Mouse (Mus musculus) kidney, adult 8-10 months (tissue): ENCODE measurements around the gene Eed.
"Not testable (repeated sequence)": the region's sequence is repeated elsewhere in the genome, so short reads cannot be mapped to it uniquely, and the experiment has no call there.

Experiments used
- DNase-seq, 2 experiments: peaks; one replicate each; pipeline ENCODE4 v3.0.0; 2022

Gene Eed

DNA sequence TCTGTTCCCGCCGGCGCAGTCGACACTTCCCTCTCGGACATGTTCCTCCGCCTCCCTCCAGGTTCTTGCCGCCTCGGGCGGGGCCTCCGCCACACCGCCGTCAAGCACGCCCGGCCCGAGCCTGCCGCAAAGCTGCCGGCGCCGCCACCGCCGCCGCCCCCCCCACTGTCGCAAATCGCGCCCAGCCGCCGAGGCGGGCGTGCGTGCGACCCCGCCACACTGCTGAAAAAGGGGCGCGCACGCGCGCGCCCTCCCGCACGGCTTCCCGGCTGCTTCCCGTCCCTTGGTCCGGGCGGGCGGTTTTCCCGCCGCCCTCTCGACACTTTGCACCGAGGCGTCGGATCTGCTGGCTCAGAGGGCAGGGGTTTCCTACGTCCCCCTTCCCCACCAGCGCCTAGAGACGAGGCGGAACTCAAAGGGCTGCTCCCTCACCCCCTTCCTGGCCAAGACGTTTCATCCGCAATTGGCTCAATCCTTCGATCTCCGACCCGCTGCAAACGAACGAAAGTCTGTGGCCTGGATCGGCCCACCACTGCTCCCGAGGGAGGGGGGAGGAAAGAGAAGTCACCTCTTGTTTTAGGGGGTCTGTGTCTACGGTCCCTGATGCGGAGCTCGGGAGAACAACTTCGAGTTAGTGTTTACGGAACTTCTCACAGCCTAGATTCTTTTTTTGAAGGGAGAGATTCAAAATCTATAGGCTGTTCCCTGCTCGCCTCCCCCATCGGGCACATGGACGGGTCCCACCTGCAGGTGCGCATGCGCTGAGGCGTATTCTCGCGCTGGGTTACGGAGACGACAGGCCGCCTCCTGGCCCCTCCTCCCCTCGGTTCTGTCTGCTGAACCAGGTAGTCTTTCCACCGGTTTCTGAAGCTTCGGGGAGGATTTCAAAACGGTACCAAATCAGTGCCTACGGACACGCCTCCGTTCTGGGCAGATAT lies at the start of gene Eed:
Eed (minus strand) TSS at position 499 of the 938 bp plus-strand sequence.
- peak; percentile 92 to 93 for DNase-seq

DNA sequence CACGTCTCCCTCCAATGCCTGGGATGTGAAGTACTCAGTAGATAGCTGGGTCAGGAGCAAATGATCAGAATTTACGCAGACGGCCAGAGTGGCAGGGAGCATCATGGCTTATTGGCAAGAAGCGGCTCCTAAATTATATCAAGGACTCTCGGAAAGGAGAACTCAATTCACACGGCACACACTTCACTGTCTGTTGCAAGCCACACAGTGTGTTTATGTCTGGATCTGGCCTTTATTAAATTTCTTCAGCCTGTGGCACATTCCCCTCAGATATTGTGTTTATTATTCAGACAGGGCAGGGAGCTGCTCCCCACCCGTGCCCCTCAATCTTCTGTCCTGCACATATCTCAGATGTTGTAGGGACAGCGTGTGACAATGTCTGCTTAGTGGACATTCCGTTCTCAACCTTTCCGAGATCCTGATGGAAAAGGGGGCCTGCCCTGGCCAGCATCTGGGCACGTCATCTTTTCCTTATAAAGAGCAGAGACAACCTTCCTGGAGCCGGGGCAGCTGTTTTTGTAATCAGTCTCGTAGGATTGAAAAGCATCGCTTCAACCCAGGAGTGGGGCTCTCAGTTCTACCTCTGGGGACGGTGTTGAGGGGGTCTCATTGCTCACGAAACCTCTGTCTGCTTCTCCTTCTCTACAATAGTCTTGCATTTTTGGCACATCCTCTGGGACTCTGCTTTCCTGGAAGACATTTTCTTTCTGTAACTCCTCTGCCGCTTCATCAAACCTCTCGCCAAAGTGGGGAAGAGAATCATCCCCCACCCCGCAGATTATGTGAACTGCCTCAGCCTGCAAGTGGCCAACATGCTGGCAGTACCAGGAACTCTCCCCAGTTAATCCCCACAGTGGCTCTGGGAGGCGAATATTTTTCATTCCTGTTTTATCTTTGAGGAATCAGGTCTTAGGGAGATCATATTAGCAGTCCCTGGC lies 49.0 kb upstream of the Eed start:
- DNase-seq: peak in 1 of 2 experiments; percentile 40

DNA sequence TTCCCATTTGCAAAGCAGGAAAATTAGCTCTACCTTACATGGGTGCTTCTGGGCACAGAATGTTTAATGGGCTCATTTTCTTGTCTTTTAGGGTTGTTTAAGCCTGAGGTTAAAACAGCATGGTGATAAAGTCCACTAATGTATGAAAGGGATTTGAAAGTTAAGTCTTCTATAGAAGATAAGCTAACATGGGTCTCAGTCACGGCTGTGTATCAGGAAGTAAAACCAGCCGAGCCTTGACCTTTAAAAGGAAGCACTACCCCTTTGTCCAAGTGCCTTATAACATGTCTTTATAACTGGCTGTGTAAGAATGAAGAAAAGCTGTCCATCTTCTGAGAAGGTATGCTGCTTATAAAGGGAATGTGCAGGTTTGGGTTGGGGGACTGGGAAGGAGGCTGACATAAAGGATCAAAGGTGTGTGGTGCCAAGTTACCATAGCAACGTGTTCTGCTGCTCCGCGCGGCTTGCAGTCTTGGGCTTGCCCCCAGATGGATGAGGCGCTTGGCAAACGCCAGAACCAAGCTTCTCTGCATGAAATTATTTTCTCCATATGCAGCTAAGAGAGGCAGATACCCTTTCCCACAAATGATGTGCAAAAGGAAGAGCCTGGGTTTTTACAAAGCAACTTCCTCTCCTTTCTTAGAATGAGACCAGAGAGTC lies 48.2 kb upstream of the Eed start:
- no peak for DNase-seq

DNA sequence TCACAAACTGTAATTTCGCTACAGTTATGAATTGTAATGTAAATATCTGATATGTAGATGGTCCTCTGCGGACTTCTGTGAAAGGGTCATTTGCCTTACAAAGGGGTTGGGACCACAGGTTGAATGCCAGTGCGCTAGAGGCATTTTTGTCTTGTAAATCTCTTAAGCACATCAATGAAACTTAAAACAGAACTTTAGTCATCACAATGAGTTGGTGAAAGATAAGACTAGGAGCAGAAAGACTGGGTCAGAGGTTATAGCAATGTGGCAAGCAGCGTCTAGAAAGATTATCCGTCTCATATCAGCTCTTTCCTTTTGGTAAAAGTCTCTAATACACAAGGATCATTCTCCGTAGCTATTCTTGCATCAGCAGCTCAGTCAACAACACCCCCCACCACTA lies 44.2 kb upstream of the Eed start:
- DNase-seq: no peak

DNA sequence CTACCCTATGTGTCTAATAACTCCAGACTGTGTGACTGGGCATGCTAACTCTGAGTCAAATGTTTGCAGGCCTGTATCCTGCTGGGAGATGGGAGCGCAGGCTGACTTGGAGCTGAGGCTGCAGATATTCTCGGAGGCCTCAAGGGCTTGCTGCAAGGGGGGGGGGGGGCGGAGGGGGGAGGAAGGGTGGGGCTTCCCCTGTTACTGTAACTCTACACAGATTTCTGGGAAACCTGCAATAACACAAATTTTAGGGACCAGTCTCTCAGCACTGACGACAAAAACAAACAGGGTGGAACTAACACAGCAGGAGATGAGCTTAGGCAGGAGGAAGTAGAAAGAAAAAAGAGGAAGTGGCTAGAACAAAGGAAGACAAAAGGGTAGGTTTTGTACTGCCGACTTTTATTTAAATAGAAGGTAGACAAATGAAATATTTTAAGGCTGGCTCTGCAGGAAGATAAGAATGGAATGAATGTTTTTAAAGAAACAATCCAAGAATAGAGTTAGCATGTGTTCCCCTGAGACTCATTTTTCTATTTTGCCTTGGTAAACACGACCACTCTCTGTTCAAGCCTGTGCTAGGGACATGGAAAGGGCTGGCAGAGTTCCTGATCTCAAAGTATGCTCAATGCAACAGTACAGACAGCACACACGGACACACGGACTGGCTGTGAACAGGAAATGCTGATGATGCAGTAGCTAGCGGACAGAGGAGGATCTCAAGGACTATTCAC lies 42.4 kb upstream of the Eed start:
- DNase-seq: no peak

DNA sequence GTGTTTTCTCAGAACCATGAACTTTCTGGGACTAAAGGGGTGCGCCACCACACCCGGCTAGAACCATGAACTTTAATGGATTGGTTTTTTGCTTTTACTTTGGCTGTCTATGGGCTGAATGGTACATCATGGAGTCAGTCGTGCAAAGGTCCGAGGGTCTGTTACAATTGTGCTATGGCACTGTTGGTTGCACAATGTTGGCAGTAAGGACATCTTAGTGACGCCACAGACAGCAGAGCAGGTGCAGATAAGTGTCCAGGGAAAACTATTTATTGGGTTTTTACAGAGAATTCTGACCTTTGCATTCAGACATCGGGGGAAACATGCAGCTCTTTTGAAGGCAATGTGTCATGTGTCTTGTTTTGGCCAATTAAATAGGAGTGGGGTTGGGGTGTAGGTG lies 39.5 kb upstream of the Eed start:
- DNase-seq: no peak

DNA sequence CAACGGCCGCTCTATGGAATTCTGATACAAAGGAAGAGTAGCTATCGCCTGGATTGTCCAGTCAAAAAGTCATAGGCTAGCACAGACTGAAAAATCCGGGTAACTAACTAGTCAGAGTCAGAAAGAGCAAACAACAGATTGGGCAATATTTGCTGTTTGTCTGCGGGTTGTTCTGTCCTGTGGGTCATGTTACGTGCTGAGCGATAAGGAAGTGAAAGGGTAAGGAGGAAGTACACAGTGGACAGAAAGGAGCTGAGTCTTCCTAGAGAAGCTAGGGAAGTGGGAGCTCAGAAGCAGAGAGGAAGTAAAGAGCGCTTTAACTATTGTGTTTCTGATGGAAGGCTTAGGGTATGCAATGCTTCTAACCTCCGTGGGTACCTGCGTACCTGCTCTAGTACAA lies 38.8 kb upstream of the Eed start:
- no peak for DNase-seq

DNA sequence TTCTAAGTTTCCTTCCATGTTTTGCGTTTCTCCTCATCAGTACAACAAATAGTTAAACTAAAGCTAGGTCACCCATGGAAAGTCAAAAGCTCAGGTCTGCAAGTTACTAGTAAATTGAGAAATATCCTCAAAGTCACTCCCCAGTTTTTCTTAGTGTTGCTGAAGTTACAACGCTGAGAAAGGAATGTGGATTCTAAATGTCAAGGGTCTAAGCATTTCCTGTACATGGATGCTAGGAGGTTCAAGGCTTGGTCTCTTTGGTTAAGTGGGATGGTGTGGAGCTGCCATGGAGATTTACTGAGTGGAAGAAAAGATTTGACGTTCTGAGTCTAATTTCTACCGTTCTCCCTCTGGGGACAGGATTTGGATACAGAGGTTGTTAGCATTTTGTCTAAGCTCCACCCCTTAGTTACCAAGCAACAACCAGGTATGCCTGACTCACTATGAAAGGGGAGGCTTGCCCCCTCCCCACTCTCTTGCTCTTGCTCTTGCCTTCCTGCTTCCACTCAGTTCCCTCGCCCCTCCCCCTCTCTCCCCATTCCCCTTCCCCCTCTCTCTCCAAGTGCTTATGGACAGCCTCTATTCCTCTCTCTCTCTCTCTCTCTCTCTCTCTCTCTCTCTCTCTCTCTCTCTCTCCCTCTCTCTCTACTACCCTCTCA lies 36.3 kb upstream of the Eed start:
- DNase-seq: no peak

DNA sequence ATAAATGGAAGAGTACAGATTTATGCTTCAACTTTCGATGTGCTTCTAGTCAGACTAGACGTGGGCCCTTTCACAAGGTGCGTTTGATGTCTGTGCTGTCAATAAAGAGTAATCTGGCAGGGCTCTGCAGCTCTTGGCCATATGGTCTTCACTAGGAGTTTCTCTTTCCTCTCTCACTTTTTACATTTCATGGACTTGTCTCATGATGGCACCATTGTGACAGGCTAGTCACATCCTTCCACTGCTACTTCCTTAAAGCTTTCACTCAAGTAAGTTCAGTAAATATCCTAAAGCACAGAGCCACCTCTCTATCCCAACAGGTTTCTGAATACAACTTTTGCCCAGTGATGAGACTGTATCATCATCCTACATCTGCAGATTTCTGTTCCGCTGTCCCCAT lies 35.7 kb upstream of the Eed start:
- DNase-seq: peak in 1 of 2 experiments; percentile 17

DNA sequence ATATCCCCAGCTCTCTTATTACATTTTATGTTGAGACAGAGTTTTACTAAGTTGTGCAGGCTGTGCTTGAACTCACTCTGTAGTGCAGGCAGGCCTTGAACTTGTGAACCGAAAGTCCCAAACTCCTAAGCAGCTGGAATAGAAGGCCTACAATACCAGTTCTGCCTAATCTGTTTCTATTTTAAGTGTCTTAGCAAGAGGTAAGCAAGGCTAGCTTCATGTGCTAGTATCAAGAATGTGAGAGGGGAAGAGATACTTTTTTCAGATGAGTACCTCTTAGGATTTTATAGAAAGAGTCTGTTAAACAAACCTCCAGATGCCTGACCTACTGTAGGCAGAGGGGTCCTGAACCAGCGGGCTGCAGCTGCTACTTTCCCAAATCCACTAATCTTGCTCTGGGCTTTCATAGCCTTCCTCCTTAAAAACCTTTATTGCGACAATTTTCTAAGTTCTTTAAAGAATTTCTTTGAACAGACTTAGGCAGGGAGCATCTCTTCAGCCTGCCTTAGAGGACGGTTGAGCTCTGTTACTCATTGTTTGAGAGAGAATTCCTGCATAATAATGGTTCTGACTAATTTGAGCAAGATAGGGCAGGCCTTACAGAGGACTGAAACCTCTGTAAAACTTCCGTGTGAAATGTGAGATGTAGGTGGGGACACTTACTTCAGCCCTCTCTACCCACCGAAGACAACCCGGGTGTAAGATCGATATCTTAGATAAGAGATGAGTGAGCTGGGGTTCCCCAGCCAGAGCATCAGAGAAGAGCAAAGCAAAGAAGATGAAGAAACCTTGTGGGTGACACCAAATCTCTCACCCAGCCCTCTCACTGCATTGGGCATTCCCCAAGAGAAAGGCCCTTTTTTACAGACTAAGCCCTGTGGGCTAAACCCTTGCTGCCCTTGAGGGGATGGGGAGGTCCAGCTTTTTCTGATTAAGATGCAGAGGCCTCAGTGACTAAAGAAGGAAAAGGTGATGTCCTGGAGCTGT lies 26.2 kb upstream of the Eed start:
- no peak for DNase-seq

DNA sequence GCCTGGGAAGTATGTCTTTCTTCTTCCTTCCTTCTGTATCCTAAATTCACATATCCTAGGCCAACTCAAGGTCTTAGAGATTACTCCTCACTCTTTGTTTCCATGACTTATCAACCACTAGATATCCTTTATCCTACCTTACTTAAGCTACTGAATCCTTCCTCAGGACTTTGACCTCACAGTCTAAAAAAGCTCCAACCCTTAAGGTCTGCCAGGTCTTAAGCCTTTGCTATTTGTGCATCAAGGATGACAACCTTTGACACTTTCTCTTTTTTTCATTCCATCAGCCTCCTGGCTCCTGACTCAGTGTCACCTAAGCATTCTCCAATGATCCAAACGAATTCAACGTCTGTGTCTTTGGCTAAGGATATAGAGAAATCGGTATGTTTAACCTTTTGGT lies 24.0 kb upstream of the Eed start:
- no peak for DNase-seq

DNA sequence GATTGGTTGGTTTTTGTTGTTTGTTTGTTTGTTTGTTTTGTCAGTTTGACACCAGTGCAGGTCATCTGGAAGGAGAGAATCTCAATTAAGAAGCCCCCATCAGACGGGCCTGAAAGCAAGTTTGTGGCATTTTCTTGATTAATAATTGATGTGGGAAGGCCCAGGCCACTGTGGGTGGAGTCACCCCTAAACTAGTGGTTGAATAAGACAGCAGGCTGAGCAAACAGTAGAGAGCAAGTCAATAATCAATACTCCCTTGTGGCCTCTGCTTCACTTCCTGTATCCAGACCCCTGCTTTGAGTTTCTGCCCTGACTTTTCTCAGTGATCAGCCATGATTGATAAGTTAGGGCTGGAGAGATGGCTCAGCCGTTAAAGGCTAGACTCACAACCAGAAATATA lies 21.6 kb upstream of the Eed start:
- DNase-seq: no peak

DNA sequence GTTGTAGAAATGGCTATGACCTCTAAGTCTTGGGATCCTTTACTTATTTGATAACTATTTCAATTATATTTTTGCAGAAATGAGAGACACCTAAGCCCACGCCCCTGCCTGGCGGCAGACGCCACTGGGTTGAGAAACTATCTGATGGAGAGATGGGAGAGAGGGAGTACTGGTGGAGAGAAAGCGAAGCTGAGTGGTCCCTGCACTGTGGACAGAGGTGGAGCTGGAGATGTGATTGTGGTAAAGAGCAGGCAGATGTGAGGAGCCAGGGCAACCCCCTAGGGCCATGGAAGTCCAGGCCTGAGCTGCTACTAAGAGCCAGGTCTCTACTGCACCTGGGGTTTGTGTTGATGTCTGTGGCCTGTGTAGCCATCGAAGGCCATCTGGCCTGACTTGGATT lies 18.7 kb upstream of the Eed start:
- DNase-seq: no peak

DNA sequence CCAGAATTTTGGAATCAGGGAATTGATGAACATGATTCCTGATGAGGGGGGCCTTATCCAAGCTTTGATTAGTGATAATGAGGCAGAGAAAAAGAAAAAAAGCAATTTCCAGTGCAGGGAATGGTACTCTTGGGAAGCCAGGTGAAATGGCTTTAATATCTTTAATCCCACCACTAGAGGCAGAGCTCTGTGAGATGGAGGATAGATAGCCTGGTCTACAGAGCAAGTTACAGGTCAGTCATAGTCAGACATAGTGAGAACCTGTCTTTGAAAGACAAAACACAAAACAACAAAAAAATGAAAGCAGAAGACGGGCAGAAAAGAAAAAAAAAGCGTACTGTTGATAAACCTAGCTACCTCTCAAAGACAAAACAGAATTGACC lies 17.8 kb upstream of the Eed start:
- peak in 1 of 2 experiments; percentile 24 for DNase-seq

DNA sequence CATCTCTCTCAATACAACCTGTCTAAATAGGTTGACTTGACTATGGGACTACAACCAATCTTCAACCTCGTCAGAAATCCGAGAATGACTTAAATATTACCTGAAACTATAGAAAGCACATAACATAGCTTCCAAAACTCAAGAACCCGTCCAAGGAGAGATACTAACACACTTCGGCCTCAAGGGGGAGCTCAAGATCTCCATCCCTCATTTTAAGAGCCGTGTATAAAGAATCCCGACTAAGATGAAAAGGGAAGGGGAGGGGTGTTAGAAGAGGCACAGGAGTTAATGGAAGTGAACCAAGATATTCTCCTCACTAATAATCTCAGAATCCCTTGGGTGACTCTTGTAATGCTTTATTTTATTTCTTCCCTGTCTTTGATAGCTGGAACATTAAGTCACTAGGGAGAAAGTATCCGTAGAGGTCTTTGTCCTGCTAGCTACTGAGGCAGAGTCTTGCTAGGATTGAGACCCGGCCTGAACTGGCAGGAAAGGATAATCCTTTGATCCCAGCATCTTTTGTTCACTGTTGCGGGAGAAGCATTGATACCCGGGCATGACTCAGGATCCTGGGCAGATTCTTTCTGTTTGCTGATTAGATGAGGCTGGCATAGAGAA lies 17.3 kb upstream of the Eed start:
- peak; percentile 42 to 55 for DNase-seq

DNA sequence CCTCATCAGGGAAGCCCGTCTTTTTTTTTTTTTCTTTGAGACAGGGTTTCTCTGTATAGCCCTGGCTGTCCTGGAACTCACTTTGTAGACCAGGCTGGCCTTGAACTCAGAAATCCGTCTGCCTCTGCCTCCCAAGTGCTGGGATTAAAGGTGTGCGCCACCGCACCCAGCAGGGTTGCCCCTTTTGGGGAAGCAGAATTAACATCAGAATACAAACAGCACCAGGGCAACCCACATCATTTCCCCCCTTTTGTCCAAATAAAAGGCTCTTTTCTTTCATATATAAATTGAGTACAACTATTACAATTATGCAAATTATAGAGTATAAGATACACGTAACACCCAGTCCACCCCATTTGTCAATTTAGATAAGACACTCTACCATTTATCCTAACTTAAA lies 16.7 kb upstream of the Eed start:
- DNase-seq: not testable (repeated sequence)

DNA sequence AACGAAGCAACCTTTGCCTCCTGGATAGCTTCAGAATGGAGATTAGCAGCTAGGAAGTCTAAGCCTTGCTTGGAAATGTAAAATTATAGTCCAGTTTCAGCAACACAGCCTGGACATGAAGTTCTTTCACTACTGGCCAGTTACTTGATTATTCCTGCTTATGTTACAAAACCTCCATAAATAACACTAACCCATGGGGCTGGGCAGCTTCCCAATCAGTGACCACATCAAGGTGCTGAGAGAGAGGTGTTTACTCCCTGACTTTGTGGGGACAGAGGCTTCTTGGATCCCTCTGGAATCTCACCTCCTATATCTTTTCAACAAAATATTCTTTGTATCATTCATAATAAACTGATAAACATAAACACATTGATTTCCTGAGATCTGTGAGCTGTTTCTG lies 12.3 kb upstream of the Eed start:
- DNase-seq: no peak

DNA sequence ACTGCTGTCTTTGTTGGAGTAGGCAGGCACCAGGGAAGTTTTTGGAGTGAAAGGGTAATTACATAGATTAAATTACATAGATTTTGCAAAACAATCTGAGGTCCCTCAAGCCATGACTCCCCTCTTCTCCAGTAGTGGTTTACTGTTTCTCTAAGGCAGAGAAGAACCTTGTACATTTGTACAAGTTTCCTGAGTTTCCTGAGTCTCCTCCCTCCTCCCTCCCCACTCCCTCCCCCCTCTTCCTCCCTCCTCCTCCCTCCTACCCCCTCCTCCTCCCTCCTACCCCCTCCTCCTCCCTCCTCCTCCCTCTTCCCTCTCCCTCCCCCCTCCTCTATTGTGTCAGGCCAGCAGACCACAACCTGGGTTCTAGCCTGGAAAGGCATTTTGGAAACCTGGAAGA lies 3.6 kb upstream of the Eed start:
- no peak for DNase-seq

DNA sequence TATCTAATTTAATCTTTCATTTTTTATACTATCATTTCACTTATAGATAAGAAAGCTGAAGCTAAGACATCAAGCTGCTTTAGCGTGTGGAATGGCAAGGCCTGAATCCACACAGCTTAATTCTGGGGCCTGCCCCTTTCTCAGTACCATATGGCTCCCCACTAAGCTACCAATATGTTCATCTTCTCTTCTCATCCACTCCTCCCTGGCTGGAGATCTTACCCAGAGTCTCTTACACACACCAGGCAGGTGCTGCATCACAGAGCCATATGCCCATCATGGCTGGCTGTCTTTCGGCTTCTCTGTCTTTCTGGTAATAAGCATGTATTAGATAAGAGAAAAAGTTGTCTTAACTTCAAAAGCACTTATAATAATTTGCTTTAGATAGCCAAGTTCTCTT lies 2.7 kb upstream of the Eed start:
- DNase-seq: no peak

DNA sequence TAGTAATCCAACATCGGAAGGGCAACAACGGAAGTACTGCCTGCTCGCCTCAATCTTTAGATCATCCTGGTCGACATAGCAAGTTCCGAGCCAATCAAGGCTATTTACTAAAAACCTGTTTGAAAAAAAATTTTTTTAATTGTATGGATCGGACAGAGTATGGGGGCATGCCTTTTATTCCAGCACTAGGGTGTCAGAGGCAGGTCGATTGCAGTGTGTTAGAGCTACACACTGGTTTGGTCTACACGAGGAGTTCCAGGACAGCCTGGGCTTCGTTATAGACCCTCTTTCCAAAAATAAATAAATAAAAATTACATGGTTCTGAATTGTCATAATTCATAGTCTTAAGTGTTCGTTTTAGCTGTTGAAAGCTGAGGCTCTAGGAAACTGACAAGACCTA lies 774 bp upstream of the Eed start:
- DNase-seq: no peak
